Mouse (Mus musculus) midbrain, embryonic 15.5 days (tissue): ENCODE data around the gene Casz1. TPM values are rescaled to one million over a fixed set of nuclear protein-coding genes. Genes with fewer than 3 reads are reported as not detected.

Experiments
- ATAC-seq: fragments of 200-750 bp; cut with Nextera tagmentation; replicated peaks from 2 replicates; pipeline ENCODE4 v1.8.0; 2017; ENCODE audit warnings: moderate TSS enrichment
- H3K27ac ChIP-seq: fragments of 300-500 bp; sonication (generic); 2 replicates; pipeline ENCODE4 v1.5.1; 2015; ENCODE audit warnings: mild to moderate bottlenecking, inconsistent platforms
- H3K27me3 ChIP-seq: fragments of 300-500 bp; sonication (generic); replicated peaks from 2 replicates; pipeline ENCODE4 v1.6.1; 2015; ENCODE audit warnings: inconsistent platforms
- H3K36me3 ChIP-seq: fragments of 300-500 bp; sonication (generic); replicated peaks from 2 replicates; pipeline ENCODE4 v1.6.1; 2015; ENCODE audit warnings: inconsistent platforms
- H3K4me1 ChIP-seq: fragments of 300-500 bp; sonication (generic); 2 replicates; pipeline ENCODE4 v1.6.1; 2015; ENCODE audit warnings: inconsistent platforms
- H3K4me2 ChIP-seq: fragments of 300-500 bp; sonication (generic); 2 replicates; pipeline ENCODE4 v1.6.1; 2015; ENCODE audit warnings: inconsistent platforms, mild to moderate bottlenecking, moderate library complexity
- H3K4me3 ChIP-seq: fragments of 300-500 bp; sonication (generic); 2 replicates; pipeline ENCODE4 v1.5.1; 2015; ENCODE audit warnings: mild to moderate bottlenecking, inconsistent platforms
- H3K9ac ChIP-seq: fragments of 300-500 bp; sonication (generic); 2 replicates; pipeline ENCODE4 v1.6.1; 2015; ENCODE audit warnings: mild to moderate bottlenecking, inconsistent platforms
- H3K9me3 ChIP-seq: fragments of 300-500 bp; sonication (generic); 2 replicates; pipeline ENCODE4 v1.6.1; 2016; ENCODE audit warnings: inconsistent platforms
- WGBS: fragments of 180-500 bp; shearing (Covaris S2); methylation state at CpG from one replicate; pipeline ENCODE4 v1.1.7; 2015; ENCODE audit warnings: mixed read lengths; 5-methylcytosine and 5-hydroxymethylcytosine counted together
- polyA plus RNA-seq: library from polyadenylated mRNA; unstranded; fragments of >200 nt; fragmentation: Nextera tagmentation; extraction: Ambion mirVana; gene quantifications from 2 replicates; pipeline ENCODE4 v1.2.1, GENCODE M21; 2015

Gene Casz1
- polyA plus RNA-seq, 1 experiment from 2014 or later: 2.8 TPM

GRCm38 (mm10) chr4:148871751-148872334 is 67.6 kb downstream of the Casz1 start:
- Histone ChIP-seq H3K9ac (no peak overlapping the region), H3K4me3 (no peak overlapping the region), H3K4me1 (peaks cover 33% of the 10 kb centered on the region), H3K36me3 (no peaks in the 10 kb centered on the region), H3K9me3 (no peaks in the 10 kb centered on the region), H3K4me2 (no peak overlapping the region), H3K27ac (no peak overlapping the region), H3K27me3 (peaks cover 66% of the 10 kb centered on the region)
- ATAC-seq: peak; percentile 68
- WGBS: 28% methylated on average over 10 of the region's 10 CpGs

GRCm38 (mm10) chr4:148872372-148872771 is 68.1 kb downstream of the Casz1 start:
- WGBS: 70% methylated on average over 9 of the region's 9 CpGs
- Histone ChIP-seq H3K9ac (no peak overlapping the region), H3K4me3 (no peak overlapping the region), H3K36me3 (no peaks in the 10 kb centered on the region), H3K4me1 (peaks cover 29% of the 10 kb centered on the region), H3K27ac (no peak overlapping the region), H3K4me2 (no peak overlapping the region), H3K27me3 (peaks cover 71% of the 10 kb centered on the region), H3K9me3 (no peaks in the 10 kb centered on the region)
- ATAC-seq: no peak

- peaks cover 26% of the 10 kb centered on the region for H3K4me1 ChIP-seq
- no peak overlapping the region for H3K27ac ChIP-seq
- no peak for ATAC-seq
- H3K36me3 ChIP-seq: no peaks in the 10 kb centered on the region
- H3K4me3 ChIP-seq: no peak overlapping the region
- no peak overlapping the region for H3K9ac ChIP-seq
- H3K4me2 ChIP-seq: no peak overlapping the region
- no peaks in the 10 kb centered on the region for H3K9me3 ChIP-seq
- 73% methylated on average over 12 of the region's 12 CpGs for WGBS
- peaks cover 73% of the 10 kb centered on the region for H3K27me3 ChIP-seq
Observed at GRCm38 (mm10) chr4:148872783-148873182, 68.6 kb downstream of the Casz1 start.

- Histone ChIP-seq H3K27ac (peak overlapping the region; percentile 18), H3K4me1 (peaks cover 25% of the 10 kb centered on the region), H3K36me3 (no peaks in the 10 kb centered on the region), H3K4me3 (no peak overlapping the region), H3K9ac (no peak overlapping the region), H3K9me3 (no peaks in the 10 kb centered on the region), H3K27me3 (peaks cover 65% of the 10 kb centered on the region), H3K4me2 (no peak overlapping the region)
- 51% methylated on average over 9 of the region's 9 CpGs for WGBS
- no peak for ATAC-seq
Observed at GRCm38 (mm10) chr4:148876166-148876565, 71.9 kb downstream of the Casz1 start.

GRCm38 (mm10) chr4:148876867-148877266 is 72.6 kb downstream of the Casz1 start:
- H3K4me2 ChIP-seq: no peak overlapping the region
- no peak for ATAC-seq
- no peak overlapping the region for H3K9ac ChIP-seq
- peaks cover 20% of the 10 kb centered on the region for H3K4me1 ChIP-seq
- no peak overlapping the region for H3K27ac ChIP-seq
- no peak overlapping the region for H3K4me3 ChIP-seq
- WGBS: 86% methylated on average over 8 of the region's 8 CpGs
- H3K9me3 ChIP-seq: no peaks in the 10 kb centered on the region
- H3K36me3 ChIP-seq: no peaks in the 10 kb centered on the region
- H3K27me3 ChIP-seq: peaks cover 68% of the 10 kb centered on the region

- no peak overlapping the region for H3K4me2 ChIP-seq
- peaks cover 23% of the 10 kb centered on the region for H3K4me1 ChIP-seq
- 38% methylated on average over 11 of the region's 11 CpGs for WGBS
- no peak overlapping the region for H3K27ac ChIP-seq
- no peak for ATAC-seq
- no peaks in the 10 kb centered on the region for H3K36me3 ChIP-seq
- no peak overlapping the region for H3K9ac ChIP-seq
- no peaks in the 10 kb centered on the region for H3K9me3 ChIP-seq
- H3K27me3 ChIP-seq: peaks cover 60% of the 10 kb centered on the region
- H3K4me3 ChIP-seq: no peak overlapping the region
Observed at GRCm38 (mm10) chr4:148878192-148878983, 74.2 kb downstream of the Casz1 start.

- Histone ChIP-seq H3K36me3 (no peaks in the 10 kb centered on the region), H3K4me1 (peaks cover 23% of the 10 kb centered on the region), H3K27ac (no peak overlapping the region), H3K4me2 (no peak overlapping the region), H3K4me3 (no peak overlapping the region), H3K9ac (no peak overlapping the region), H3K27me3 (peaks cover 57% of the 10 kb centered on the region), H3K9me3 (no peaks in the 10 kb centered on the region)
- ATAC-seq: no peak
- WGBS: 56% methylated on average over 11 of the region's 11 CpGs
Observed at GRCm38 (mm10) chr4:148878984-148879610, 74.9 kb downstream of the Casz1 start.

GRCm38 (mm10) chr4:148879631-148880030 is 75.4 kb downstream of the Casz1 start:
- Histone ChIP-seq H3K4me2 (no peak overlapping the region), H3K9me3 (no peaks in the 10 kb centered on the region), H3K9ac (no peak overlapping the region), H3K36me3 (no peaks in the 10 kb centered on the region), H3K27ac (no peak overlapping the region), H3K4me3 (no peak overlapping the region), H3K27me3 (peaks cover 53% of the 10 kb centered on the region), H3K4me1 (peaks cover 23% of the 10 kb centered on the region)
- 81% methylated on average over 3 of the region's 3 CpGs for WGBS
- no peak for ATAC-seq

GRCm38 (mm10) chr4:148881001-148881669 is 76.9 kb downstream of the Casz1 start:
- Histone ChIP-seq H3K27ac (no peak overlapping the region), H3K4me2 (no peak overlapping the region), H3K27me3 (peaks cover 44% of the 10 kb centered on the region), H3K9me3 (no peaks in the 10 kb centered on the region), H3K4me3 (no peak overlapping the region), H3K9ac (no peak overlapping the region), H3K36me3 (no peaks in the 10 kb centered on the region), H3K4me1 (peaks cover 30% of the 10 kb centered on the region)
- WGBS: 13% methylated on average over 17 of the region's 17 CpGs
- ATAC-seq: no peak

GRCm38 (mm10) chr4:148881838-148882237 is 77.6 kb downstream of the Casz1 start:
- Histone ChIP-seq H3K27ac (no peak overlapping the region), H3K27me3 (peaks cover 39% of the 10 kb centered on the region), H3K9me3 (no peaks in the 10 kb centered on the region), H3K4me3 (no peak overlapping the region), H3K9ac (no peak overlapping the region), H3K4me2 (no peak overlapping the region), H3K36me3 (no peaks in the 10 kb centered on the region), H3K4me1 (peaks cover 35% of the 10 kb centered on the region)
- ATAC-seq: no peak
- 63% methylated on average over 5 of the region's 5 CpGs for WGBS

- H3K4me1 ChIP-seq: peaks cover 37% of the 10 kb centered on the region
- H3K4me3 ChIP-seq: no peak overlapping the region
- no peak overlapping the region for H3K9ac ChIP-seq
- no peak overlapping the region for H3K27ac ChIP-seq
- H3K27me3 ChIP-seq: peaks cover 33% of the 10 kb centered on the region
- peak overlapping the region; percentile 17; the same call in 1 of the 2 replicates for H3K4me2 ChIP-seq
- ATAC-seq: no peak
- 17% methylated on average over 17 of the region's 17 CpGs for WGBS
- H3K9me3 ChIP-seq: no peaks in the 10 kb centered on the region
- H3K36me3 ChIP-seq: no peaks in the 10 kb centered on the region
Observed at GRCm38 (mm10) chr4:148882360-148882929, 78.2 kb downstream of the Casz1 start.

- Histone ChIP-seq H3K9ac (no peak overlapping the region), H3K27me3 (peaks cover 28% of the 10 kb centered on the region; the same call in 1 of the 2 replicates), H3K36me3 (no peaks in the 10 kb centered on the region), H3K4me2 (no peak overlapping the region), H3K27ac (no peak overlapping the region), H3K4me1 (peaks cover 32% of the 10 kb centered on the region), H3K4me3 (no peak overlapping the region), H3K9me3 (no peaks in the 10 kb centered on the region)
- WGBS: 66% methylated on average over 14 of the region's 14 CpGs
- ATAC-seq: no peak
Observed at GRCm38 (mm10) chr4:148884596-148884995, 80.4 kb downstream of the Casz1 start.
